Mouse (Mus musculus) cerebellum, adult 9-10 months (tissue): Measurements from ENCODE around the gene Ptprn2.

ENCODE experiments used
- DNase-seq: peaks from one replicate; pipeline ENCODE4 v3.0.0; 2022

The Ptprn2 gene

DNA sequence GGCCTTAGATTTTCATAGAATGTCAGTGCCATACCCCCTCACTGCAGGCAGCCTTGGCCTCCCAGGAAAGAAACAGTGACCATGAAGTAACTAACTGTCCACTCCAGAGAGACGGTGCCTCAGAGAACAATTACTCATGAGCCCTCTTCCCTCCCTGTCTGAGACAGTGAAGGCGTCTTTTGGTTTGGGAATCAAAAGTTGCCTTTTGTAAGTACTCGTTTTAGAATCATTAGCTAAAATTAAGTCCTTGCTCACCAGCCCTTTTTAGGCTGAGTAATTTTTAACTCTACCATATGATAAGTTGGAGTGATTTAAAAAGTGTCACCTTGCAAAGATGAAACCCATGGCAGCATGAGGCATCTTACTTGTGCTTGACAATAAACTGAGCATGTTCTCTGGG, 806.4 kb downstream of the Ptprn2 start:
- DNase-seq = no peak

DNA sequence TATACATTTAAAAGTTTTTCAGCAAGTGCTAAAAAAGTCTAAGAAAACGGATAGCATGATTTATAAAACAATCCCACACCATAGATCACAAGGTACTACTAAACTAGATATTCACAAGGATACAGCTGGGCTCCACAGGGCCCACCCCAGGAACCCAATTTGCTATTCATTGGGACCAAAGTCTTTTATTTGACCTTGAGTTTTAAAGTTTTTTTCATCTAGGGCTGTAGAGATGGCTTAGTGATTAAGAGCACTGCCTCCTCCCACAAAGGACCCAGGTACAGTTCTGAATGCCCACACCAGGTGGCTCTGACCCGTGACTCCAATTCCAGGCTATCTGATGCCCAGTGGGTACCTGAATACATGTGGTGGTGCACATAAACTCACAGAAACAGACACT, 811.3 kb downstream of the Ptprn2 start:
- no peak for DNase-seq

DNA sequence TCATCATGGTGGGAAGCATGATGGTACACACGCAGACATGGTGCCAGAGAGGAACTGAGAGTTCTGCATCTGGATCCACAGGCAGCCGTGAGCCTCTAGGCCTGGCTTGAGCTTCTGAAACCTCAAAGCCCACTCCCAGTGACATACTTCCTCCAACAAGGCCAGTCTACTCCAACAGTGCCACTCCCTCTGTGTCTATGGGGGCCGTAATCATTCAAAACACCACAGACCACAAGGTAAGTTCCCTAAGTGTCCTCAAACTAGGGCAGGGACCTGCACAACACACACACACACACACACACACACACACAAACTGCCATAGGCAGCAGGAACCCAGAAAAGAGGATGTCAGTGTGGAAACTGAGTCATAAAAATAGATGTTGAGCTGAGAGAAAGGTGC, 813.6 kb downstream of the Ptprn2 start:
- DNase-seq = no peak

DNA sequence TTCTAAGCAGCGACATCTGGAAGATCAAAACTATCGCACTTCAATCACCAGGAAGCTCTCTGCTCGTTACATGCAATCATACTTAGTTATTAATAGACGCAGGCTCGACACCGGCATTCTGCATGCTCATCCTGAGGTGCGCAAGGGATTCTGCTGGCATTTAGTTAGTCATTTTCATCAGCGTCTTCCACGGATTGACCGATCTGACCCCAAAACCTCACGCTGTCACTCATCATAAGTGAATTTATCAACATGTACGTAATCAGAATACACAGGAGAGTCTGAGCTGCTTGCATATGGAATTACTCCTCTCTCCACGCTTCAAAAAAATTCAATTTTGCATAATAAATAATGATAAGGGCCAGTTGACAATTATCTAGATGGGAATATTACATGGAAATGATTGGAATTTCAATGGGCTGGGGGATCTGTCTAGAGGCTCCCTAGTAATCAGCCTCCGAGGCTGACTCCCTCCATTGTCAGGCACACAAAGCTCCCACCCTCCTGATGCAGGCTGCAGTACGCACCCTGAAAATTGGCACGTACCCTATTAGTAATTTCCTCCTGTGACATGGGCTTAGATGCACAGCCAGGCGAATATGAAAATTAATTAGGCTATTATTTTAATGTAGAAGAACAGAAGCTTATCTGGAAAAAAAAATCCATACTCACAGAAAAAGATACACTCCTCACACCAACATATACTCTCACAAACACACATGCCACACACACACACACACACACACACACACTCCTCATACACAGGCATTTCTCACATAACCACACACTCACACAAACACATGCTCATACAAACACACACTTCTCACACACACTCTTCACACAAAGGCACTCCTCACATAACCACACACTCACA, 819.5 kb downstream of the Ptprn2 start:
- no peak for DNase-seq

DNA sequence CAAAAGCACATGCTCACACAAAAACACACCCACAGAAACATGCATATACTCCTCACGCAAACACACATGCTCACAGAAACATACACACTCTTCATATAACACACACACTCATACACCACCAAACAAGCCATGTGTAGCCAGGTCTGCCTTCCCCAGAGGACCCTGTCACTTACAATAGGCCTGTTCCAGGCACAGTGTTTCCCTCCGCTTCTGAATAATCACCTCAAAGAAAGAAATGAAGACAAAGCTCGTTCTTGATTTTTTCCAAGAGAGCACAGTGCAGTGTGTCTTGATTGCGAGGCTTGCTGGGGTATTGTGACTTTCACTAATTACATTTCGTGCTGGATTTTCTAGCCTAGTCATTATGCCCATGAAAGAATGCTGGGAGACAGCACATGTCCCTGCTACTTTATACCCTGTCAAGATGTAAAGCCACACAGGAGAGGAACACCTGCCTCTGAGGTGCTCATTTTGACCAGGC, 820.1 kb downstream of the Ptprn2 start:
- DNase-seq = no peak

DNA sequence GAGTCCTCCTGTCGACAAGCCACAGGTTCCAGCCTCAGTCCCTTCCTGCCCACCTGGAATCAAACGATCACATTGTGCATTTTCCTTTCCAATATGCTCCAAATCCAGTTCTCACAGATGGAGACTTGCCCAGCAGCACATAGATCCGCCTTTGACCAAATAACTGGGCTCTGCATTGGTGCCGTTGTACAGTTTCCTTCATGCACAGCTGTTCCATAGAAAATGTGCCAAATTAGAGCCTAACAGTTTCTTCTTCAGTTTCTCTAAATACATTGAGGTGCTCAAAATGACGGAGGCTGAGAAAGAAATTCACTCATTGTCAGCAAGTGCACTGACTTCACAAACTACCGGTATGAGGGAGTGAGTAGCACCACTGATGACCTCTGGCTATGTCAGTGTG, 826.6 kb downstream of the Ptprn2 start:
- no peak for DNase-seq

DNA sequence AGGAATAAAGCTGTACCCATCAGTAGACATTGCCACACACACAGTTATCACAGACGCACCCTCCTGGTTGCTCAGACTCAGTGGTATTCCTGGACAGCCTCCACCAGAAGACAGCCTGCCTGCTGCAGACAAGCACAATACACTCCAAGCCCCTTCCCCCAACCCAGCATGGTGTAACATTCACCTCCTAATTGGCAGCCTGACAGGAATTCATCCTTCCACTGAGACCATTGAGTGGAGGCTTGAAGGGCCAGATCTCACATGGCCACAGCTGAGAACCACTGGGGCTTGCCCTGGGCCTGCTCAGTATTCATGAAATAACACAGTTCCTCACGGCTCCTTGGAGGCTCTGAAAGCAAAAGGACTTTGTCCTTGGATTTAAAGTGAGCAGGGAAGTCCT, 829.5 kb downstream of the Ptprn2 start:
- no peak for DNase-seq

DNA sequence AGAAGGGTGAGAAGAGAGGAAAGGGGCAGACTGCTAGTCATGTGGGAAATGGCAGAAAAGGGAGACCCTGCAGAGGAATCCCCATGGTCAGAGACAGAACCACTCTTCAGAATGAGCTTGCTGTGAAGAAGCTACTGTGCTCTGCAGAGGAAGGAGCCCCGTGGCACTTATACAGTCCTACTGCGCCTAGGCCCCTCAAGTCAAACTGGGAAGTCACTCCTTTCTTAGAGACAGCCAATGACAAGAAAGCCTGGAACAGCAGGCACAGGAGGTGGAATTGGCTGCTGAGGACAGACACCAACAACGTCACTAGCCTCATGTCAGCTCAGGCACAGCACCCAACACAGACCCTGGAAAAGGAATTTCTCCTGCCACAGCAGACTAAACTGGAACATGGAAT, 830.1 kb downstream of the Ptprn2 start:
- DNase-seq = no peak

DNA sequence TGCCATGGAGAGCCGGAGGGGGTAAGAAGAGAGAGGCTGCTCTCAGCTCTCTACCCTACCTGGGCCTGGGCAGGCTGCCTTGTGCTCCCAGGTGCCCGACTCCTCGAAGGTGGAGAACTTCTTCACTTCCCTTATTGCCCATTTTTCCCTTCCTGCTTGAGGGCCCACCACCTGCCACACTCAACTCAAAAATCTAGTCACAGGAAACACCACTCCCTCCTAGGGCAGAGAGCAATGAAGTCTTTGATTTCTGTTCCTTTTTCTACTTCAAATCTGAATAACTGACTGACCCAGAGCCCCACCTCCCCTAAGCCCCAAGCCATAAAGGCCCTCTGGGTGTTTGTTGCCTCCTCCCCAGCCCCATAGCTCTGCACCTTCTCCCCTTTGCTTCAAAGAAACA, 832.7 kb downstream of the Ptprn2 start:
- DNase-seq = no peak

DNA sequence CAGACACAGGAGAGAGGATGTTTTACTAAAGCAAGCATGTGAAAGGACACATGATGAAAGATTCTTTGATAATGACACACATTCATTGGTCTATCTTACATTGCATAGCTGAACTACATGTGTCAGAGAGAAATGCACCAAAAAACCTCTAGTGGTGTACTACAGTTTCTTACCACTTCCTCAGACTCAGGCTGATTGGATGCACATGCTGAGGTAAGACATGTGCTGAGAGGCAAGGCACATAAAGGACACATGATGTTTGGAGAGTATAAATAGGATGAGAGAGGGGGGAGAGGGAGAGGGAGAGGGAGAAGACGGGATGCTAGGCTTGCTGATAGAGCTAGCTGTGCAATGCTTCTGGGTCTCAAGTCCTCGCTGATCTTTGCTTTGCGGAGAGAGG, 837.5 kb downstream of the Ptprn2 start:
- DNase-seq = no peak
